Mouse (Mus musculus) myocyte (in vitro differentiated cells): ENCODE measurements at regions not wholly inside any gene's neighbourhood (a gene's known extent, or its start where the extent isn't known, plus 50 kb on each side); places are given as distances from the start of the nearest gene placed in this dataset.

ENCODE experiments used
- CEBPB ChIP-seq: IDR thresholded peaks from 2 replicates; pipeline ENCODE4 v1.6.1; 2011; ENCODE audit warnings: mild to moderate bottlenecking, moderate library complexity; ENCODE audit not compliant: poor library complexity, insufficient read depth, severe bottlenecking
- E2F4 ChIP-seq: IDR thresholded peaks from one replicate; pipeline ENCODE4 v1.6.1; 2011; ENCODE audit warnings: mild to moderate bottlenecking, control low read depth, moderate library complexity; ENCODE audit not compliant: insufficient read depth
- MAX ChIP-seq: IDR thresholded peaks from one replicate; pipeline ENCODE4 v1.6.1; 2011; ENCODE audit warnings: low read depth, mild to moderate bottlenecking, control low read depth
- MYOD1 ChIP-seq, 3 experiments: IDR thresholded peaks; one replicate each; pipeline ENCODE4 v1.6.1; 2011; ENCODE audit warnings: control low read depth in 2 of 3, low read depth in 2 of 3, mild to moderate bottlenecking in 2 of 3, moderate library complexity in 1 of 3; ENCODE audit not compliant: insufficient read length in 2 of 3, control insufficient read depth in 1 of 3
- POLR2A ChIP-seq: IDR thresholded peaks from one replicate; pipeline ENCODE4 v1.6.1; 2011; ENCODE audit warnings: low read depth, mild to moderate bottlenecking, control low read depth, moderate library complexity; ENCODE audit not compliant: insufficient read length
- POLR2AphosphoS2 ChIP-seq: IDR thresholded peaks from one replicate; pipeline ENCODE4 v1.6.1; 2011; ENCODE audit warnings: low read depth, control low read depth; ENCODE audit not compliant: insufficient read length
- REST ChIP-seq: IDR thresholded peaks from one replicate; pipeline ENCODE4 v1.6.1; 2011; ENCODE audit warnings: mild to moderate bottlenecking, control low read depth, moderate library complexity; ENCODE audit not compliant: insufficient read depth, insufficient read length
- USF1 ChIP-seq: IDR thresholded peaks from one replicate; pipeline ENCODE4 v1.6.1; 2011; ENCODE audit warnings: low read depth, mild to moderate bottlenecking, control low read depth, moderate library complexity

GRCm38 (mm10) chr15:25007720-25008119, 405.8 kb downstream of the Basp1 start:
- no peak for TF ChIP-seq POLR2A
- TF ChIP-seq CEBPB = no peak
- no peak for TF ChIP-seq USF1
- no peak for TF ChIP-seq POLR2AphosphoS2
- no peak for TF ChIP-seq MYOD1 (IDR thresholded peaks at IDR 0.05; ENCODE audit: control insufficient read depth in 1 of 3, insufficient read length in 2 of 3, low read depth in 2 of 3)
- no peak for TF ChIP-seq MAX
- no peak for TF ChIP-seq REST
- TF ChIP-seq E2F4 = no peak
